Mouse (Mus musculus): ENCODE measurements at regions not wholly inside any gene's neighbourhood (a gene's known extent, or its start where the extent isn't known, plus 50 kb on each side); places are given as distances from the start of the nearest gene placed in this dataset.

DNA sequence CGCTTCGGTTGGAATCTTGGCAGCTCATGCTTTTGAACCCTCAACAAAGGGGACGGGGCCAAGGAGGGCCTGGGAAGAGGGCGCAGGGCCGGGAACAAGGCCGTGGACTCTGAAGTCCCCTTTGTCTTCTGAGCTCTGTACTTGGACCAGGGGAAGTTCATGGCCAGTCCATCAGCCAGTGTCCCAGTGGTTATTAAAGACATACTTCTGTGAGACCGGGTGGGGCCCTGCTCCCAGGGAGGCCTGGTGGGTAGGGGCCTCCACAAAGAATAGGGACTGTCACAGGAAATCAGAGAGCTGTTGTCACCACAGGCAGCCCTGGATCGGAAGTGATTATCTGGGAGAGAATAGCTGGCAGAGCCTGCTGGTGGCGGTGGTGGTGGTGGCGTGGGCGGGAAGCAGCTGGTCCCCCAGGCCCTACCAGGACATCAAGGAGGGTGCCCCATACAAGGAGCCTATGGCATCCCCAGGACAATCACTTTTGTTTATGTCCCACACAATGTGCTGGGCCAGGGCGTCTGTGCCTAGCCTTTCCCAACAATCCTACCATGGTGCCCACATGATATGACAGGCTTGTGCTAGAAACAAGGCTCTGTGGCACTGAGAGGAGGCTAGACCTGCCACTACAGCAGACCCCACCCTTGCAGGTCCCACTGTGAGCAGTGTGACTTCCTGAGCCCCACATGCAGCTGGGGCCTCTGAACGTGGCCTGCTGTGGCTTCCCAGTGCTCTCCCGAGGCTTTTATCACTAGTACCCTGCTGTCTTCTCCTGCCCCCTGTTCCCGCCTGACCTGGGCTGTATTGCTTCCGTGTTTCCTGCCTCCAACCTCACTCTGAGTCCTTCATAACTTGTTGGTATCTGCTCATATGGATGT, 96.0 kb upstream of the 1700021F07Rik start:
- H3K79me2 ChIP-seq (replicated peaks; ENCODE audit: control insufficient read depth, insufficient read depth, low read length) = no peaks in the 10 kb centered on the region
- intact Hi-C loops (cut with DNase I) = no loop called here
- no peaks in the 10 kb centered on the region for H3K4me1 ChIP-seq (ENCODE audit: control insufficient read depth, insufficient read depth, low read length)
- WGBS = 62% methylated on average over 16 of the region's 16 CpGs
- DNase-seq = no peak
- TF ChIP-seq CTCF (IDR thresholded peaks at IDR 0.05) (no peak), EP300 (IDR thresholded peaks at IDR 0.05; ENCODE audit: insufficient read depth, low read depth, low read length) (no peak), POLR2A (IDR thresholded peaks at IDR 0.05; ENCODE audit: insufficient read depth, low read depth, low read length) (no peak)
- no peaks in the 10 kb centered on the region for H3K36me3 ChIP-seq (ENCODE audit: control insufficient read depth, insufficient read depth, low read length)
- no peak overlapping the region for H3K9ac ChIP-seq (ENCODE audit: low read depth, low read length)
- H3K27ac ChIP-seq = no peak overlapping the region
- H3K27me3 ChIP-seq (ENCODE audit: control insufficient read depth, insufficient read depth, low read length) = no peaks in the 10 kb centered on the region
- H3K4me3 ChIP-seq = no peak overlapping the region

DNA sequence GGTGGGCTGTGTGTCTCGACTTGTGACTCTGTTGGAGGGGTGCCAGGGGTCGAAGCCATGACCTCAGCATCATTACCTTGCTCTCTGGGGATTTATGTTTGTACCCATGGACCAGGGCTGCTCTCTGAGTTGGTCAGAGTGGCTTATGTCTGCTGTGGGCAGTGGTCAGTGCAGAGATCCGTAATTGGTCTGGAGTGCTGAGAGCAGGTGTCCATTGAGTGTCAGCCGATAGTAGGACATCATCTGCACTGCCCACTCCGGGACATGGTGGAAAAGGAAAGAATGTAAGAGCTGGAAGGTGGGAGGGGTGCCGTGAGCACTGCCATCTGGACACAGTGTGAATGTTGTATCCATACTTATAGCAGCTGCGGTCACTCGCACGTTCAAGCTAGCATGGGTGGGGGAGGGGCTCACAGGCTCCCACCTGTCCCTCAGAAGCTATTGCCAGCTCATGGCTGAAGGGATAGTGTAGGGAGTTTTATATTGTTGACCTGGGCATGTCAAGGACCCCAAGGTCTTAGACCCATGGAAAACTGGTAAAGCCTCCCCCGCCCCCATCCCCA, 94.4 kb upstream of the 1700021F07Rik start:
- 82% methylated on average over 10 of the region's 10 CpGs for WGBS
- H3K79me2 ChIP-seq (replicated peaks; ENCODE audit: control insufficient read depth, insufficient read depth, low read length) = no peaks in the 10 kb centered on the region
- H3K27me3 ChIP-seq (ENCODE audit: control insufficient read depth, insufficient read depth, low read length) = no peaks in the 10 kb centered on the region
- H3K36me3 ChIP-seq (ENCODE audit: control insufficient read depth, insufficient read depth, low read length) = no peaks in the 10 kb centered on the region
- no peak for DNase-seq
- TF ChIP-seq POLR2A (IDR thresholded peaks at IDR 0.05; ENCODE audit: insufficient read depth, low read depth, low read length) = no peak
- no peak for TF ChIP-seq CTCF (IDR thresholded peaks at IDR 0.05)
- no peak for TF ChIP-seq EP300 (IDR thresholded peaks at IDR 0.05; ENCODE audit: insufficient read depth, low read depth, low read length)
- intact Hi-C loops (cut with DNase I) = no loop called here
- H3K4me1 ChIP-seq (ENCODE audit: control insufficient read depth, insufficient read depth, low read length) = peaks cover 1% of the 10 kb centered on the region; the same call in 1 of the 2 replicates
- no peak overlapping the region for H3K9ac ChIP-seq (ENCODE audit: low read depth, low read length)
- H3K4me3 ChIP-seq = no peak overlapping the region
- no peak overlapping the region for H3K27ac ChIP-seq

DNA sequence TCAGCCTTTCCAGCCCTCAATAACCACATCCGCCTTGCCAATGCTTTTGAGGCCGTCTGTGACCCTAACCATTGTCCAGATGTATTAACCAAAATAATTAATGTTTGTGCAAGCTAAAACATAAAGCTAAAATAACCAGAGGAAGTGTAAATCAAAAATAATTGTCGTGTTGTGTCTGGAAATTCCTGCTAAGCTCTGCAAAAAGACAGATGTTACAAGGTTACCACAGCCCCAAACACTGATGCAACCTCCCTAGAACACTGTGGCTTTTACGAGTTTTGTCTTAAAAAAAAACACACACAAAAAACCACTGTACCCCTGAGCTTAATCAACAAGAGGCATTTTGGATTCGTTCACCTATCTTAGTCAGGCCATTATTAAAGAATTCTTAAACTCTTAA, 90.5 kb upstream of the 1700021F07Rik start:
- H3K27me3 ChIP-seq (ENCODE audit: control insufficient read depth, insufficient read depth, low read length) = no peaks in the 10 kb centered on the region
- intact Hi-C loops (cut with DNase I) = loop anchor here (5.0 kb wide), 1 partner anchor 80 kb away; no protein-coding TSS in a partner anchor
- H3K4me1 ChIP-seq (ENCODE audit: control insufficient read depth, insufficient read depth, low read length) = peaks cover 1% of the 10 kb centered on the region; the same call in 1 of the 2 replicates
- no peak overlapping the region; the same call in none of the 2 replicates for H3K27ac ChIP-seq
- no peak for DNase-seq
- 60% methylated on average over 5 of the region's 5 CpGs for whole genome bisulfite sequencing
- H3K36me3 ChIP-seq (ENCODE audit: control insufficient read depth, insufficient read depth, low read length) = no peaks in the 10 kb centered on the region
- H3K79me2 ChIP-seq (replicated peaks; ENCODE audit: control insufficient read depth, insufficient read depth, low read length) = no peaks in the 10 kb centered on the region
- no peak overlapping the region for H3K9ac ChIP-seq (ENCODE audit: low read depth, low read length)
- TF ChIP-seq POLR2A (IDR thresholded peaks at IDR 0.05; ENCODE audit: insufficient read depth, low read depth, low read length) (no peak), CTCF (IDR thresholded peaks at IDR 0.05) (no peak), EP300 (IDR thresholded peaks at IDR 0.05; ENCODE audit: insufficient read depth, low read depth, low read length) (no peak)
- no peak overlapping the region for H3K4me3 ChIP-seq

DNA sequence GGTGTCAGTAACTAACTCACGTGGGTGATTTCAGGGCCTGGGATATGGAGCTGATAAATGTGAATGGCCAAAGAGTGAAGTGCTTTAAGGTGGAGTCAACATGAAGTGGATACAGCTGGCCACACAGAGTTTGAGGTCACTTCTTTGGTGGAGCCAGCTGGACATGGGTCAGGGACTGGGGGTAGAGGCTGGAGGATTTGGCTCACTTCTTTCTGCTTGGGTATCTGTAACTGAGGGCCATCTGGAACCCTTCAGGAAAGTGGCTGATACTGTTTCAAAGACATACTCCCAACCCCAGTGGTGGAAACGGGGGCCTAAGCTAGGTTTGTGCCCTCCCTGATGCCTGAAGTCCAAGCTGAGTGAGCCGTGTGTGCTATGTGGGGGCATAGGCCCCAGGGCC, 90.1 kb upstream of the 1700021F07Rik start:
- Histone ChIP-seq H3K4me3 (no peak overlapping the region), H3K4me1 (ENCODE audit: control insufficient read depth, insufficient read depth, low read length) (peaks cover 1% of the 10 kb centered on the region; the same call in 1 of the 2 replicates), H3K36me3 (ENCODE audit: control insufficient read depth, insufficient read depth, low read length) (no peaks in the 10 kb centered on the region), H3K9ac (ENCODE audit: low read depth, low read length) (no peak overlapping the region), H3K27ac (no peak overlapping the region; the same call in 1 of the 2 replicates), H3K79me2 (replicated peaks; ENCODE audit: control insufficient read depth, insufficient read depth, low read length) (no peaks in the 10 kb centered on the region), H3K27me3 (ENCODE audit: control insufficient read depth, insufficient read depth, low read length) (no peaks in the 10 kb centered on the region)
- intact Hi-C loops (cut with DNase I) = loop anchor here (5.0 kb wide), 1 partner anchor 80 kb away; no protein-coding TSS in a partner anchor
- WGBS = 31% methylated on average over 3 of the region's 3 CpGs
- peak; percentile 54 to 79 for DNase-seq
- TF ChIP-seq EP300 (IDR thresholded peaks at IDR 0.05; ENCODE audit: insufficient read depth, low read depth, low read length) (peak; percentile 31; the same call in 1 of the 2 replicates), POLR2A (IDR thresholded peaks at IDR 0.05; ENCODE audit: insufficient read depth, low read depth, low read length) (no peak)

DNA sequence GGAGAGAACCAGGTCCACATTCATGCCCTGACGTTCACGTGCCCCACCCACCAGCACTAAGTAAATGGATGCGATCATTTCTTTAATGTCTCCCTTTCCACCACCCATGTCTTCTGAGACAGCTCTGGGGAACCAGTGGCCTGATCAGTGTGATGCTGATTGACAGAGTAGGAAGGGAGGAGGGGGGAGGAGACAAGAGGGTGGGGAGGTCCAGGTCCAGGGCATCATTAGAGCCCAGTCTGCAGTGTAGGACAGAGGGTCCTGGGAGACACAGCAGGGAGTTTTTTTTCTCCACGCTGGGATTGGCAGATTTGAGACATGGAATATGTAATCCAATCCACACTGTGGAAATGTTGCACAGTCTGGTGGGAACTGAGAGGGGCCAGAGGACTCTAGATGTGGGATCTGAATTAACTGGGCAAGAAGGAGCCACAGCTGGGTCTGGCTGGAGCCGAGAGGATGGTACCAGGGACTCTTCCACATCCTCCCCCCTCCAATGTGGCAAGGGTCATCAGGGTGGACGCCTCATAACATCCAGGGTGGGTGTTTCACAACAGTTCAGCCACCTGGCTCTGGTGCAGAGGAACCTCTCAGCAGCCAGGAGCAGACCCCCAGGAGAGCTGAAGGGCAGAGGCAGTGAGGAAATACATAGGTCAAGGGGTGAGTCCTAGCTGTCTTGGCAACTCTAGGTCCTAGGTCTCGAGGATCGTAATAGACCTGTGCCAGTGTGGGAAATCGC, 89.3 kb upstream of the 1700021F07Rik start:
- intact Hi-C loops (cut with DNase I) = loop anchor here (5.0 kb wide), 1 partner anchor 81 kb away; no protein-coding TSS in a partner anchor
- H3K79me2 ChIP-seq (replicated peaks; ENCODE audit: control insufficient read depth, insufficient read depth, low read length) = no peaks in the 10 kb centered on the region
- no peak overlapping the region for H3K27ac ChIP-seq
- WGBS = 84% methylated on average over 9 of the region's 9 CpGs
- H3K27me3 ChIP-seq (ENCODE audit: control insufficient read depth, insufficient read depth, low read length) = no peaks in the 10 kb centered on the region
- no peak for DNase-seq
- no peak overlapping the region for H3K9ac ChIP-seq (ENCODE audit: low read depth, low read length)
- H3K36me3 ChIP-seq (ENCODE audit: control insufficient read depth, insufficient read depth, low read length) = no peaks in the 10 kb centered on the region
- H3K4me1 ChIP-seq (ENCODE audit: control insufficient read depth, insufficient read depth, low read length) = peaks cover 1% of the 10 kb centered on the region; the same call in 1 of the 2 replicates
- TF ChIP-seq POLR2A (IDR thresholded peaks at IDR 0.05; ENCODE audit: insufficient read depth, low read depth, low read length) (no peak), EP300 (IDR thresholded peaks at IDR 0.05; ENCODE audit: insufficient read depth, low read depth, low read length) (no peak), CTCF (IDR thresholded peaks at IDR 0.05) (no peak)
- no peak overlapping the region for H3K4me3 ChIP-seq
